Mouse (Mus musculus): ENCODE data around the gene Rtkn. TPM values are rescaled to one million over a fixed set of nuclear protein-coding genes. Genes with fewer than 3 reads are reported as not detected.

Rtkn gene
- total and polyA plus RNA-seq, 2 experiments from 2014 or later: 12.5 to 30.9 TPM

DNA sequence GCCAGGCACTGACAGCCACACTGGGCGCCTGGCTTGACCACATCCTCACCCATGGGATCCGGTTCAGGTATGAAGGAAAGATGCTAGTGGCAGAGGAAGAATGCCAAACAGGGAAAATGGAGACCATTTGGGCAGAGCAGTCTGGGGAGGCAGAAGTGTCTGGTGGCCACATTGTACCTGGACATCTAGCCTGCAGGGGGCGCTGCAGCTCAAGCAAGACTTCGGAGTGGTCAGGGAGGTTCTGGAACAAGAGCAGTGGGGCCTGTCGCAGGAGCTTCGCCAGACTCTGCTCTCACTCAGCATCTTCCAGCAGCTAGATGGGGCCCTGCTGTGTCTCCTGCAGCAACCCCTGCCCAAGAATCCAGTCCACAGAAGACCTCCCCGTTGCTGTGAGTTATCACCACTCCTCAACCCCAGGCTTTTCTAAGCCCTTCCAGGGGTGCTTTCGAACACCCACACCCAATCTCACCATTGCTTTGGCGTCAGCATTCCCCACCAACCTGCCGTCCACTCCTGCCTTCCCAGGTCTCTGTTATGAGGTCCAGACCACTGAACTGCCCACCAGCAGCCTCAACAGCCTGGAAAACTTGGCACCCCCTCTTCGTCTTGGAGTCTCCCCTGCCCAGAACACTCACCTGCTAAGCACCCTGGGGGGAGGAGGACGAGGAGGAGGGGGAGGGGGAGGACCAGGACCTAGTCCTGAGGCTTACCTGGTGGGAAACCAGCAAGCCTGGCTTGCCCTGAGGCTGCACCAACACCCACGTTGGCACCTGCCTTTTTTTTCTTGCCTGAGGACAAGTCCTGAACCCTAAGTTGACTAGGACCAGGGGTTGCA lies 27.5 kb upstream of the Rtkn start:
- Histone ChIP-seq H3K27ac (ENCODE audit: low read depth, low read length) (peak overlapping the region; percentile 89), H3K27me3 (ENCODE audit: insufficient read depth, low read length) (no peaks in the 10 kb centered on the region), H3K4me1 (ENCODE audit: insufficient read depth, low read length) (peaks cover 17% of the 10 kb centered on the region), H3K4me3 (ENCODE audit: low read depth, low read length) (peak overlapping the region; percentile 81; the same call in 1 of the 2 replicates), H3K9me3 (ENCODE audit: low read length) (no peaks in the 10 kb centered on the region), H3K4me2 (ENCODE audit: low read depth, low read length, poor library complexity, severe bottlenecking) (peak overlapping the region; percentile 88), H3K36me3 (ENCODE audit: insufficient read depth, low read length) (peaks cover 17% of the 10 kb centered on the region; the same call in 1 of the 2 replicates), H3K9ac (replicated peaks; ENCODE audit: low read length, poor library complexity, severe bottlenecking) (no peak overlapping the region)
- DNase-seq (ENCODE audit: low spot score) (peak; percentile 69), ATAC-seq (ENCODE audit: low FRiP score) (no peak)
- WGBS: 34% methylated on average over 13 of the region's 13 CpGs
- peak; percentile 73 for TF ChIP-seq CTCF (IDR thresholded peaks at IDR 0.05)

DNA sequence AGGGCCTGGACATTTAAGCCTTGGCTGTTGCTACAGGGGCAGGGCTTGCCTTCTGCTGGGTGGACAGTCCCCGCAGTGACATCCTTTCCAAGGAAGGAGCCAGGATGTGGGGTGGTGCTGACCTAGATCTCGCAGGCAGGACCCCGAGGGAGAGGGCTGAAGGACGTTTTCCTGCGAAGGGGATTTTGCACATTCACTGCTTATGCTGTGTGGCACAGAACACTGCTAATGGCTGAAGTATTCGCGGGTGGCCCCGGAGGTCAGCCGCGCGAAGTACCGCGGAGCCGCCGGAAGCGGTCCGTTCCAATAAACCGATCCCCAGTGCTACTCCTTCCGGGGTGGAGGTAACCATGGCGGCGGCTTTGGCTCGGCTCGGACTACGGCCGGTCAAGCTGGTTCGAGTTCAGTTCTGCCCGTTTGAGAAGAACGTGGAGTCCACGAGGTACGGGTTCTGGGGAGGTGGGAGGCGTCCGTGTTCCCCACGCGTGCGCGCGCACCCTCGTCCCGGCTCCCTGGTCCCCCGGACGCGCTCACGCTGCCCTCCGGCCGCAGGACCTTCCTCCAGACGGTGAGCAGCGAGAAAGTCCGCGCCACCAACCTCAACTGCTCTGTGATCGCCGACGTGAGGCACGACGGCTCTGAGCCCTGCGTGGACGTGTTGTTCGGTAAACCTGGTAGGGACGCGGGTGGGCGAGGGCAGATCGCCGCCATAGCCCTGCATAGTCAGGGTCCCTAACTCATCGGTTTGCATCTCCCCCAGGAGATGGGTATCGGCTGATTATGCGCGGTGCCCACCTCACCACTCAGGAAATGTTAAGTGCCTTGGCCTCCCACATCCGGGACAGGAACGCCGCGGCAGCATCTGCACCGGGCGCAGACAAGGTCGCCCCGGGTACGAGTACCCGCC lies 26.2 kb upstream of the Rtkn start, which contains the start of gene Mrpl53:
TSS of gene Mrpl53 (plus strand) at position 279 of the 907 bp plus-strand sequence.
- Histone ChIP-seq H3K36me3 (ENCODE audit: insufficient read depth, low read length) (peaks cover 17% of the 10 kb centered on the region; the same call in 1 of the 2 replicates), H3K4me2 (ENCODE audit: low read depth, low read length, poor library complexity, severe bottlenecking) (peak within 1 kb of the TSS; percentile 88), H3K27ac (ENCODE audit: low read depth, low read length) (peak within 1 kb of the TSS; percentile 89), H3K27me3 (ENCODE audit: insufficient read depth, low read length) (no peaks in the 10 kb centered on the region), H3K4me3 (ENCODE audit: low read depth, low read length) (peak within 1 kb of the TSS; percentile 81), H3K9me3 (ENCODE audit: low read length) (no peaks in the 10 kb centered on the region), H3K9ac (replicated peaks; ENCODE audit: low read length, poor library complexity, severe bottlenecking) (peak within 1 kb of the TSS; percentile 81), H3K4me1 (ENCODE audit: insufficient read depth, low read length) (peaks cover 10% of the 10 kb centered on the region; the same call in 1 of the 2 replicates)
- peak; percentile 87 for DNase-seq (ENCODE audit: low spot score)
- WGBS: 1% methylated on average over 76 of the region's 76 CpGs
- ATAC-seq (ENCODE audit: low FRiP score): peak; percentile 90
- no peak for TF ChIP-seq CTCF (IDR thresholded peaks at IDR 0.05)

DNA sequence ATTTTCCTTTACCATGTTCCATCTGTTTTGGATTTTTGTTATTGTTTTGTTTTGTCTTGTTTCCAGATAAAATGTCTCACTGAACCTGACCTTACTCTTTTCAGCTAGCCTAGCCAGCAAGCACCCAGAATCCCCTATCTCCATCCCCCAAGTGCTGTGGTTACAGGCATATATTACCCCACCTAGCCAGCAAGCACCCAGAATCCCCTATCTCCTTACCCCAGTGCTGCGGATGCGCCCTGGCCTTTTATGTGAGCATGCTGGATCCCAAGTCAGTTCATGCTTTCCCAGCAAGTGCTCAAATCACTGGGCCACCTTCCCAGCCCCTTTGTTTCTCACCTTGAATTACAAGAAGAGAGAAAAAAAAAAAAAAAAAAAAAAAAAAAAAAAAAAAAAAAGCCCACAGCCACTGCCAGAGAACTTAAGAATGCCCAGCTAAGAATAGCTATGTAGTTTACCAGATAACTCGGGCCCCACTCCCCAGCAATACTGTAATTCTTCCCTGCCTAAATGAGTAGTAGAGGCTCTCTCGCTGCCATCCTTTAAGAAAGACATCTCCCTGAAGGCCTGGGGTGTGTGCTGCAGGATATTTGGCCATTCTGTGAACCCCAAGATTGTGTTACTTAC lies 23.6 kb upstream of the Rtkn start:
- H3K9ac ChIP-seq (replicated peaks; ENCODE audit: low read length, poor library complexity, severe bottlenecking): no peak overlapping the region
- no peak for TF ChIP-seq CTCF (IDR thresholded peaks at IDR 0.05)
- H3K9me3 ChIP-seq (ENCODE audit: low read length): no peaks in the 10 kb centered on the region
- H3K36me3 ChIP-seq (ENCODE audit: insufficient read depth, low read length): 0 out of 2 replicates have a peak, but pooled peaks cover 8% of the 10 kb centered on the region
- H3K4me2 ChIP-seq (ENCODE audit: low read depth, low read length, poor library complexity, severe bottlenecking): no peak overlapping the region
- no peak overlapping the region for H3K4me3 ChIP-seq (ENCODE audit: low read depth, low read length)
- H3K4me1 ChIP-seq (ENCODE audit: insufficient read depth, low read length): peaks cover 10% of the 10 kb centered on the region; the same call in 1 of the 2 replicates
- H3K27me3 ChIP-seq (ENCODE audit: insufficient read depth, low read length): no peaks in the 10 kb centered on the region
- no peak for ATAC-seq (ENCODE audit: low FRiP score)
- no peak overlapping the region for H3K27ac ChIP-seq (ENCODE audit: low read depth, low read length)
- WGBS: 93% methylated on average over 4 of the region's 4 CpGs
- no peak for DNase-seq (ENCODE audit: low spot score)

DNA sequence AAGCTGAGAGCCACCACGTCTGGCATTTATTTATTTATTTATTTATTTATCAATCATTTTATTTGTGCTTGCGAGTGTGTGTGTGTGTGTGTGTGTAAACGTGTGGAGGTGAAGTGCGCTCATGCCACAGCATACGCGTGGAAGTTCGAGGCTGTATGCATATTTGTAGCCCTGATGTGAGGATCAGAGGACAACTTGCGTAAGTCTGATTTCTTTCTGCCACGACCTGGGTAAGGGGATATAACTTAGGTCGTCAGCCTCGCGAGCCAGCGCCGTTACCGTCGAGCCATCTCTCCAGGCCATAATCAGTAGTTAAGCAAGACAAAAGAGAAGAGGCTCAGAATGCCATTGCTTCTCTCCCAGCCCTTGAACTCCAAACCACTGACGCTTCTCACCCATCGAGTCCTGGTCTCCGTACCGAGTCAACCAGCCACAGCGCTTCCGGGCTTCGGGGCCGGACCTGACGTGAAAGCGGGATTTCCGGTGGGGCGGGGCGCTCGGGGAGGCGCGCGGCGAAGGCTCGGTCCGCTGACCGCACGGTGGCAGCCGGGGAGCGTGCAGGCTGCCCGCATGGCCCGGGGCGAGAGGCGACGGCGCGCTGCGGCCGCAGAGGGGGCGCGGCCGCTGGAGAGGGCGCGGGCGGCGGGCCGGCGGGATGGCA lies 20.1 kb upstream of the Rtkn start, which contains the start of gene Mogs:
TSS of gene Mogs (plus strand) at position 486 of the 661 bp plus-strand sequence.
- WGBS: 1% methylated on average over 47 of the region's 58 CpGs
- no peaks in the 10 kb centered on the region for H3K9me3 ChIP-seq (ENCODE audit: low read length)
- peak within 1 kb of the TSS; percentile 66 for H3K9ac ChIP-seq (replicated peaks; ENCODE audit: low read length, poor library complexity, severe bottlenecking)
- peaks cover 4% of the 10 kb centered on the region; the same call in 1 of the 2 replicates for H3K4me1 ChIP-seq (ENCODE audit: insufficient read depth, low read length)
- peak within 1 kb of the TSS; percentile 94 for H3K4me2 ChIP-seq (ENCODE audit: low read depth, low read length, poor library complexity, severe bottlenecking)
- H3K27me3 ChIP-seq (ENCODE audit: insufficient read depth, low read length): no peaks in the 10 kb centered on the region
- peak within 1 kb of the TSS; percentile 72 for H3K4me3 ChIP-seq (ENCODE audit: low read depth, low read length)
- DNase-seq (ENCODE audit: low spot score): peak; percentile 91
- H3K27ac ChIP-seq (ENCODE audit: low read depth, low read length): peak within 1 kb of the TSS; percentile 82
- TF ChIP-seq CTCF (IDR thresholded peaks at IDR 0.05): peak; percentile 52
- peaks cover 19% of the 10 kb centered on the region for H3K36me3 ChIP-seq (ENCODE audit: insufficient read depth, low read length)
- ATAC-seq (ENCODE audit: low FRiP score): peak; percentile 86
